9 mouse cellular contexts compared by ENCODE assay signal in genomic region chr11:68211924-68212578, GRCm38 (mm10).
DNase-seq lines count a peak whose midpoint lies in the region; ATAC-seq lines count a peak whose summit lies in the region.
"Had no signal": no experiment of that assay in that cellular context is flagged by ENCODE, and none has a peak within 500 bp of the region (broad histone marks: within the 10 kb centered on the region; RNA-seq: fewer than 3 reads in every experiment).

No protein-coding gene starts in this region.

- no peaks in the 10 kb centered on the region for H3K36me3 ChIP-seq in midbrain, embryonic 13.5 days
- H3K36me3 ChIP-seq: liver, embryonic 15.5 days had no signal

- no peak overlapping the region for H3K27ac ChIP-seq in midbrain, embryonic 13.5 days
- H3K27ac ChIP-seq: liver, embryonic 15.5 days had no signal

- H3K4me1 ChIP-seq in midbrain, embryonic 13.5 days (replicated peaks), result peaks cover 61% of the 10 kb centered on the region
- H3K4me1 ChIP-seq: liver, embryonic 15.5 days had no signal

- peaks cover 4% of the 10 kb centered on the region; the same call in 1 of the 2 replicates for H3K27me3 ChIP-seq in midbrain, embryonic 13.5 days
- H3K27me3 ChIP-seq: liver, embryonic 15.5 days had no signal

- 0 out of 2 replicates have a peak, but pooled peaks have one; percentile 25 for ATAC-seq in midbrain, embryonic 13.5 days
- ATAC-seq in megakaryocyte progenitor cell, adult 5-6 weeks (replicated peaks; ENCODE audit: poor library complexity), result no peak

- DNase-seq in urinary bladder, postnatal 14 days (ENCODE audit: low spot score), result peak; percentile 49
- DNase-seq in urinary bladder, postnatal 4 days (ENCODE audit: low spot score in 2 of 2), result no peak
- peak; percentile 67 for DNase-seq in embryo, embryonic 11 days
- peak; percentile 73 to 76 for DNase-seq in heart, postnatal 14 days
- peak; percentile 81 to 85 for DNase-seq in kidney, postnatal 4 days
- no peak for DNase-seq in spleen, postnatal 14 days (ENCODE audit: low spot score in 2 of 2)

- H3K9me3 ChIP-seq in midbrain, embryonic 13.5 days, result no peaks in the 10 kb centered on the region
- H3K9me3 ChIP-seq: liver, embryonic 15.5 days had no signal

- H3K4me2 ChIP-seq in midbrain, embryonic 13.5 days (replicated peaks), result no peak overlapping the region
- H3K4me2 ChIP-seq: liver, embryonic 15.5 days had no signal

- WGBS in midbrain, embryonic 13.5 days, result 59% methylated on average over 8 of the region's 8 CpGs

- intact Hi-C loops in heart, postnatal 14 days (cut with DNase I), result loop anchor here (2.0 to 5.0 kb wide), 2 partner anchors 197 to 205 kb away; no protein-coding TSS in a partner anchor

- no peak overlapping the region for H3K9ac ChIP-seq in midbrain, embryonic 13.5 days (replicated peaks)
- H3K9ac ChIP-seq: liver, embryonic 15.5 days had no signal

- H3K4me3 ChIP-seq in midbrain, embryonic 13.5 days (replicated peaks), result no peak overlapping the region
- H3K4me3 ChIP-seq: liver, embryonic 15.5 days had no signal

Comparison
In these comparisons a context has a peak if more than half of its experiments do, and no peak if none do; other contexts are left out.
1. DNase-seq: peak in urinary bladder, postnatal 14 days (single experiment), embryo, embryonic 11 days (single experiment), heart, postnatal 14 days (2 of 2) and kidney, postnatal 4 days (2 of 2); none in urinary bladder, postnatal 4 days (0 of 2) and spleen, postnatal 14 days (0 of 2).